Mouse (Mus musculus) retina, embryonic 14.5 days (tissue): ENCODE data around the gene Ptafr.
"Not testable (repeated sequence)": the region's sequence is repeated elsewhere in the genome, so short reads cannot be mapped to it uniquely, and the experiment has no call there.

Source experiments
- DNase-seq: peaks from one replicate; pipeline ENCODE4 v3.0.0-alpha.2; 2015; ENCODE audit warnings: low spot score

The Ptafr gene

DNA sequence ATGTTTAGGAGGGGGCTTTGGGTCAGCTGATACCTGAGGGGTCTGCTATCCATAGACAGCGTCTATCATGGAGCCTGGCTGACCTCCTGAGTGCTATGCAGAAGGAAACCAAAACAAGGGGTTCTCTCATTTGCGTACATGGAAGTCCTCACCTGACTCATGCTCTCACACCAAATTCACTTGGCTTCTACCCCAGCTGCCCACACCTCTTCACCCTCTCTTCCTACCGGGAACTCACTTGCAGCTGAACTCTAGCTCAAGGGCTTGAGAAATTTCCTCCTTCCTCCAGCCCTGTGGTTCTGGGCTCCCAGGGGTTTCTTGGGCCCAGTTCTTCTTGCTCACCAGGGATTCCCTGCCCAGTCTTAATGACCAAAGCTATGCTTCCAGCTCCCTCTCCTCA is 606 bp upstream of the Ptafr start:
- no peak for DNase-seq

- DNase-seq, result no peak
Measured at GRCm38 (mm10) chr4:132565089-132565747, 1.4 kb downstream of the Ptafr start.

DNA sequence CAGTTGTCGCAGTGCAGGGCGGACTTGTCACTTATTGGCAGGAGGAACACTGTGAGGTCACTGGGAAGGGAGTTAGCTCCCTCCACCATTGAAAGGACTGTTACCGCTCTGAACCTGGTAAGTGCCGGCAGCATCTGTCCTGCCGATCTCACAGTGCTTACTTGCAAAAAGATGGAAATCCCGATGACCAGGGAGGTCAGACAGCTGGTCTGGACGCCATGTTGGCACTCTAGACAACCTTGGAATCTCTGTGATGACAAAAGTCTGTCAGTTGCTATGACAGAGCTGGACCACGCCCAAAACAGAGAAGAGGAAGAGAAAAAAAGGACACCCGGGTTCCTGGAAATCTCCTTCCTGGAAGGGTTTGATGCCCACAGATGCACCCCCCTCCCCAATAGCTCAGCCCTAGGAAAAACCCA is 3.5 kb downstream of the Ptafr start:
- DNase-seq, result no peak

DNA sequence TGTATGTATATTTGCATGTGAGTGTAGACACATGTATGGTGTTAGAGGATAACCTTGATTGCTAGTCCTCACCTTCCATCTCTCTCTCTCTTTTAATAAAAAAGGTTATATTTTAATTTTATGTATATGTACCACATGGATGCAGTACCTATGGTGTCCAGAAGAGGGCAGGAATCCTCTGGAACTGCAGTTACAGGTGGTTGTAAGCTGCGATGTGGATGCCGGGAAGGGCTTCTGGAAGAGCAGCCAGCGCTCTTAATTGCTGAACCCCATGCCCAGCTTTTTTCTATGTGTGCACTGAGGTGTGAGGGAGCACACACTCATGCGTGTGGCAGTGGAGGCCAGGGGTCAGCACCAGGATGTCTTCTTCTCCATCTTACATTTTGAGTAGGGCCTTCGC is 5.2 kb downstream of the Ptafr start:
- DNase-seq, result peak; percentile 12

DNA sequence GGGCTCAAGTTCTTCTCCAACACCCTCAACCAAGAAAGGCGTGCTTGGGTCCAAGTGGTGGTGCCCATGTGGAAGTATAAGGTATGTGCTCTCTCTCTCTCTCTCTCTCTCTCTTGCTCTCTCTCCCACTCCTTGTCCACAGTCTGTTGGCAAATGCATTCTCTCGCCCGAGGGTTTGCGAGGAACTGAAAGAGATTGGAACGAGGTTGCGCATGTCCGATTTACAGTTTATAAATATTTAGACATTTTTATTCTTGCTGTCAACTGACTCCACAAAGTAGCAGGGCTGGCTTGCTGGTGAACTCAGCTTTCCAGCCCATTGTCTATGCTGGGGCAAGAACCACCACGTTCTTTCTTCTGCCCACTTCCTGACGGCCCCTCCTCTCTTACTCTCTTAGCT is 7.3 kb downstream of the Ptafr start:
- no peak for DNase-seq

DNA sequence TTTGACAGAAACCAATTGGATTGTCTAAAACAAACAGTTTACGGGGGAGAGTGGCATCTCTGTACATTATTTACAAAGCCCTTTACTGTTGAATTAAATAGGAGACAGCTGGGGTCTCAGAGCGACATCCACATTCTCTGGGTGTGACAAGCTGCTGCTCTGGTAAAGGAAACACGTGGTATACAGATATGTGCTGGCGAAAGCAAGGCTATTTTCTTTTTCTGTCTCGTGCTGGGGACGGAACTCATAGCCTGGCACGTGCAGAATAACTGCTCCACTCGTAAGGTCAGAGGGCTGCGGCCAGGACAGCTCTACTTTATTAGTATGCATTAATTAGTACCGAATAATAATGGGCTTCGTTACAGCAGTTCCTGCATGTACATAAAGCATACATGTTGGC is 9.5 kb downstream of the Ptafr start:
- DNase-seq, result no peak

DNA sequence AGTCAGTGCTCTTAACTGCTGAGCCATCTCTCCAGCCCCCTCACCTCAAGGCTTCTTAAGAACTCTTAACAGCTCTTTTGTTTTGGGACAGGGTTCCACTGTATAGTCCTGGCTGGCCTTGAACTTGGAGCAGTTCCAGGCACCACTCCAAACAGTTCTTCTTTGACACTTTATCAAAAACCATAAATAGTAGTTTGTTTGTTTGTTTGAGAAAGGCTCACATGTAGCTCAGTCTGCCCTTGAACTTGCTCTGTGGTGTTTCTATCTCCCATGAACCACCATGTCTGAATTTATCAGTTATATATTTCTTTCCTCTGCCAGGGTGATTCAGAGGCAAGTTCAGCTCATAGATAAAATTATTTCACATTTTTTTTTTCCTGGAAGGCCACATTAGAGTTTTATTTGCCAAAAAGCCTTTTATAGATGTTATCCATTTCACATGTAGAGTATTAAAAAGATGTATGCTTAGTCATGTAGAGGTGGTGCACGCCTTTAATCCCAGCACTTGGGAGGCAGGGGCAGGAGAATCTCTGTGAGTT is 11.0 kb downstream of the Ptafr start:
- DNase-seq, result no peak

GRCm38 (mm10) chr4:132583781-132584180 is 19.9 kb downstream of the Ptafr start:
- no peak for DNase-seq

DNA sequence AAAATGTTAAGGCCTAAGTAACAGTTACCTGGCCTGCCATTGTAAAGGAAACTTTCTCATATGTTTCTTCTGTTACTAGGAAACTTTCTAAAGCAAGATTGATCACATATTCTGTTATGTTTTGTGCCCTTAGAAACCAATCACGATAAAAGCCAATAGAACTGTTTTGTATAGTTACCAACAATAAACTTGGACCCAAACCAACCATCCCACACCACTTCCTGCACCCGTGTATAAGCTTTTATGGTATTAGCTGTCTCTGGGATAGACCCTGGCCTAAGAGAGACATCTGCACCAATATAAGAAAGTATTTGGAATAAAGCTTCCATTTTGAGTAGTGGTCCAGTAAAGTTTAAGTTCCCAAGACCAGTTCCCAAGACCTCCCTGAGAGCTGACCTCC is 21.1 kb downstream of the Ptafr start:
- DNase-seq, result no peak

- no peak for DNase-seq
Measured at GRCm38 (mm10) chr4:132586282-132586681, 22.4 kb downstream of the Ptafr start.

GRCm38 (mm10) chr4:132588512-132588911 is 24.6 kb downstream of the Ptafr start:
- DNase-seq, result no peak

DNA sequence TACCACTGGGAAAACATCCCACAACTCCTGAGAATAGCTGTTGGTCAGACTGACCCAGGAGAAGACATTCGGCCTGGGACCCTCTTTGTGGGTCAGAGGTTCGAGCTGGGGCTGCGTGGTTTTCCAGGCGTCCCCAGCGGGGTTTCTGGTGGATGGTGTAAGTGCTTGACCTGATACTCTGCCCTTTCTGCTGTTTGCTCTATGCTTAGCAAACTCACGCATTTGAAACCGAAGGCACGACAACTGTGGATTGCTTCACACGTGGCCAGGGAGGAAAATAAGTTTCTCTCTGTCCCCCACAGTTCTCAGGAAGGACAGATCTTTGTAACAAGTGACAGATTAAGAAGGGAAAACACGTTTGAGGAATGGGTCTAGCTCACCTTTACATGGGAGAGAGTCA is 26.8 kb downstream of the Ptafr start:
- no peak for DNase-seq

- DNase-seq, result no peak
Measured at GRCm38 (mm10) chr4:132592958-132593357, 29.1 kb downstream of the Ptafr start.

DNA sequence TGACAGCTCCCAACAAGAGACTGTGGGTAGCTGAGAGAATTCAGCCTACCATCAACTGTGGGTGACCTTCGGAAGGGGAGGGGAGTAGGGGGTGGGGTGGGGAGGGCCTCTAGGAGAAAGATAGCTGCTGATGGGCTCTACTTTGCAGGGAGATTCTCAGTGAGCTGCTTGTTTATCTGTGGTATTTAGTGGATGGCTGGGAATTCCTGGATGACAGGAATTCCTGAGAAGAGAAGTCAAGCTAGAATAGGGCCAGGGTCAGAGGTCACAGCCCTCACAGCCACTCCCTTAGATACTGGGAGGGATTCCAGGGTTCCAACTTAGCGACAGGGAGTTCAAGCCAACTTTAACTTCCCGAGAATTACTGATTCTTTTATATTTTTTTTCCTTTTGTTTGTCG is 30.3 kb downstream of the Ptafr start:
- DNase-seq, result no peak

- no peak for DNase-seq
Measured at GRCm38 (mm10) chr4:132598861-132599260, 35.0 kb downstream of the Ptafr start.

DNA sequence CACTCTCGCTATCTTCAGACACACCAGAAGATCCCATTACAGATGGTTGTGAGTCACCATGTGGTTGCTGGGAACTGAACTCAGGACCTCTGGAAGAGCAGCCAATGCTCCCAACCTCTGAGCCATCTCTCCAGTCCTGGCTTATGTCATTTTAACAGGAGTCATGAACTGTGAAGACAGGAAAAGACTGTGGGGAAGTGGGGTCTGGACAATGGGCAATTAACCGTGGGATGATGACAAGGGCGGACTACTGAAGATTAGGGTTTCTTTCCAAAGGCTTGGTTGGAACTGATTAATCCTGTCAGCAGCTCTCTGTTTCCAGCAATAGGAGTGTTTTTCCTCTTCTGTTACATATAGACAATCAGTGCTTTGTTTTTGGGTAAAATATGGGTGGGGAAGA is 35.9 kb downstream of the Ptafr start:
- no peak for DNase-seq

- no peak for DNase-seq
Measured at GRCm38 (mm10) chr4:132600465-132600864, 36.6 kb downstream of the Ptafr start.

- DNase-seq, result not testable (repeated sequence)
Measured at GRCm38 (mm10) chr4:132601242-132601641, 37.4 kb downstream of the Ptafr start.

DNA sequence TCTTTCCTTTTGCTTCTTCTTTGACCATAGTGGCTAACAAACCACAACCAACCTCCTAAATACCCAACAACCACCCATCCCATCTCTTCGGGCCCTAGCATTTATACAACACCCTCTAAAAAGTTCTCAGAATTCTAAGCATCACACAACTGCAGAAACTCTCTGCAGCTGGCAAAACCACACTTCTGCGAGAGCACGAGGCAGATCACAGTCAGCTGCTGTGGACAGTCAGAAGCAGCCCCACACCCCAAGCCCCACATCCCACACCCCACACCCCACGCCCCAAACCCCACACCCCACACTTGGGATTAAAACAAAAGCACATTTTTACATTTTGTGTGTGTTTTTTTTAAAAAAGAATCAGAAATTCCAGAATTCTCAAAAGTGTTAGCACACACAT is 39.6 kb downstream of the Ptafr start:
- no peak for DNase-seq

- no peak for DNase-seq
Measured at GRCm38 (mm10) chr4:132605816-132606215, 41.9 kb downstream of the Ptafr start.

DNA sequence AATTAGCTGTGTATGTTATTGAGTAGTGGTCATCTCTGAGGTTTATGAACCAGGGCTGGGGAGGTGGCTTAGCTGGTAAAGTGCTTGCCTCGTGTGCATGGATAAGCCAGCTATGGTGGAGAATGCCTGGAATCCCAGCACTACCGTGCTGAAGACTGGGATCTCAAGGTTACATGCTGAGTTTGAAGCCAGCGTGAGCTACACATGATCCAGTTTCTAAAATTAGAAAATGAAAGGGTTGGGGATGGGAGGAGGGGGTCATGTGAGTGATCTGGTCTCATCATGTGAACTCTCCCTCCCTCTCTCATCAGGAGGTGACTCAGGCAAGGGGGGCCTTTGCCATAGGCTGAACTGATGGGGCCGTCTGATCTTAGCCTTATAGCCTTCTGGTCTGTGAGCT is 44.3 kb downstream of the Ptafr start:
- DNase-seq, result no peak

- no peak for DNase-seq
Measured at GRCm38 (mm10) chr4:132610301-132610984, 46.6 kb downstream of the Ptafr start.

DNA sequence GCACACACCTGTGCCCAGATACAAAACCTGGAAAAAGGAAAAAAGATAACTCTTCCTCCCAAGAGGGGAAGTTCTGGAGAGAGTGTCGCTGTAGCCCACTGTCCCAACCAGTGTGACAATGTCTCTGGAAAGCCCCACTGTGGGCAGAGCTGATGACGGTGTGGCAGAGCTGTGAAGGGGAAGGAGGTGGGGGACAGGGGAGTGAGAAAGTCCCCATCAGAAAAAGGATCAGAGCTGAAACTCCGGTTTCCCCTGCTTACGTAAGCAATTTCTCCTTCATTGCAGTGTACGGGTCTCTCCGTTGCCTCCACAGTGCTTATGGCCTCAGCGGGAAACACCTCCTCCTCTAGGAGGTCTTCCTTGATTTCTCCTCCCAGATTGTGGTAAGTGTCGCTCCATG is 47.5 kb downstream of the Ptafr start:
- no peak for DNase-seq

GRCm38 (mm10) chr4:132617873-132618272 is 54.0 kb downstream of the Ptafr start:
- no peak for DNase-seq
